In the genomic region with DNA sequence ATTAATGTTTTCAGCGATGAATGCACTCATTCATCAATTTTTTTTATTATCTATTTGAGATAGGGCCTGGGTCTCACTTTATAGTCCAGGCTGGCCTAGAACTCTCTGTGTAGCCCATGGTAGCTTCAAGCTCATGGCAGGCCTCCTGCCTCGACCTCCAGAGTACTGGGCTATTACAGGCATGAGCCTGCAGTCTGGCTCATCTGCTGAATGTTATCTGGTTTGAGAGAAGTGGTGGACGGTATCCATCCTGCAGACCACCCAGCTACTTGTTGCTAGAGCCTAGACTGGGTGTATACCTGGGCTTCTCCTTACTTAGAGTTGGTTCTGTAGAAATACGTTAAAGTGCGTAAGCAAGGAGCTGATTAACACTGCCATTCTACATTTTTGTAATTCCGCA, we compare ENCODE assay signal across 23 mouse cellular contexts. TPM values are rescaled to one million over a fixed set of nuclear protein-coding genes. Genes with fewer than 3 reads are reported as not detected.
A peak's percentile ranks its signal among the peaks of the same experiment; 100 is the strongest.
DNase-seq lines count a peak whose midpoint lies in the region; ATAC-seq lines count a peak whose summit lies in the region.
"Had no signal": no experiment of that assay in that cellular context is flagged by ENCODE, and none has a peak within 500 bp of the region (broad histone marks: within the 10 kb centered on the region; RNA-seq: fewer than 3 reads in every experiment).

No protein-coding gene starts in this region.

- no peak overlapping the region for H3K27ac ChIP-seq in midbrain, embryonic 10.5 days (replicated peaks)
- H3K27ac ChIP-seq in midbrain, embryonic 13.5 days: no peak overlapping the region
- peak overlapping the region; percentile 33; the same call in 1 of the 2 replicates for H3K27ac ChIP-seq in stomach, embryonic 14.5 days (ENCODE audit: low read length)
- H3K27ac ChIP-seq: embryonic facial prominence, embryonic 12.5 days; embryonic facial prominence, embryonic 15.5 days; gastrocnemius, adult 2 months; hindbrain, embryonic 10.5 days; hindbrain, embryonic 13.5 days had no signal

- H3K9me3 ChIP-seq in midbrain, embryonic 10.5 days (replicated peaks): no peaks in the 10 kb centered on the region
- H3K9me3 ChIP-seq in midbrain, embryonic 13.5 days: no peaks in the 10 kb centered on the region
- no peaks in the 10 kb centered on the region for H3K9me3 ChIP-seq in stomach, embryonic 14.5 days (ENCODE audit: control insufficient read depth, low read depth, low read length)
- H3K9me3 ChIP-seq: embryonic facial prominence, embryonic 12.5 days; embryonic facial prominence, embryonic 15.5 days; hindbrain, embryonic 10.5 days; hindbrain, embryonic 13.5 days had no signal

- intact Hi-C loops in heart, postnatal 36 days (cut with DNase I): no loop called here

- no peak for ATAC-seq in midbrain, embryonic 13.5 days
- no peak for ATAC-seq in stomach, embryonic 14.5 days (ENCODE audit: insufficient number of reproducible peaks, insufficient read depth, low FRiP score, low read depth)
- ATAC-seq in cerebellum, adult (ENCODE audit: insufficient number of reproducible peaks, low FRiP score, low TSS enrichment): no peak
- ATAC-seq: activated CD4-positive, CD25-positive, alpha-beta regulatory T cell, adult 4 months; forebrain, embryonic 14.5 days; forebrain, postnatal 0 days; hindbrain, embryonic 16.5 days had no signal

- peaks cover 70% of the 10 kb centered on the region for H3K36me3 ChIP-seq in midbrain, embryonic 10.5 days
- peaks cover 84% of the 10 kb centered on the region for H3K36me3 ChIP-seq in midbrain, embryonic 13.5 days
- peaks cover 9% of the 10 kb centered on the region; the same call in 1 of the 2 replicates for H3K36me3 ChIP-seq in stomach, embryonic 14.5 days (ENCODE audit: control insufficient read depth, insufficient read depth, low read length)

- no peak overlapping the region for H3K9ac ChIP-seq in midbrain, embryonic 13.5 days (replicated peaks)
- no peak overlapping the region for H3K9ac ChIP-seq in stomach, embryonic 14.5 days (replicated peaks; ENCODE audit: low read depth, low read length)
- H3K9ac ChIP-seq: embryonic facial prominence, embryonic 12.5 days; embryonic facial prominence, embryonic 15.5 days; forebrain, postnatal 0 days; hindbrain, embryonic 13.5 days had no signal

- H3K4me3 ChIP-seq in midbrain, embryonic 10.5 days: no peak overlapping the region
- H3K4me3 ChIP-seq in midbrain, embryonic 13.5 days (replicated peaks): no peak overlapping the region
- no peak overlapping the region for H3K4me3 ChIP-seq in stomach, embryonic 14.5 days (ENCODE audit: low read depth, low read length)
- H3K4me3 ChIP-seq: embryonic facial prominence, embryonic 12.5 days; embryonic facial prominence, embryonic 15.5 days; gastrocnemius, adult 2 months; hindbrain, embryonic 10.5 days; hindbrain, embryonic 13.5 days had no signal

- H3K4me1 ChIP-seq in midbrain, embryonic 10.5 days: no peaks in the 10 kb centered on the region
- no peaks in the 10 kb centered on the region for H3K4me1 ChIP-seq in midbrain, embryonic 13.5 days (replicated peaks)
- no peaks in the 10 kb centered on the region for H3K4me1 ChIP-seq in stomach, embryonic 14.5 days (ENCODE audit: control insufficient read depth, insufficient read depth, low read length)
- H3K4me1 ChIP-seq: embryonic facial prominence, embryonic 12.5 days; embryonic facial prominence, embryonic 15.5 days; hindbrain, embryonic 10.5 days; hindbrain, embryonic 13.5 days had no signal

- H3K4me2 ChIP-seq in midbrain, embryonic 13.5 days (replicated peaks): no peak overlapping the region
- no peak overlapping the region for H3K4me2 ChIP-seq in stomach, embryonic 14.5 days (replicated peaks; ENCODE audit: low read depth, low read length)
- H3K4me2 ChIP-seq: embryonic facial prominence, embryonic 12.5 days; embryonic facial prominence, embryonic 15.5 days; heart, embryonic 11.5 days; hindbrain, embryonic 13.5 days had no signal

- H3K27me3 ChIP-seq in midbrain, embryonic 10.5 days (ENCODE audit: low read depth, poor library complexity, severe bottlenecking): no peaks in the 10 kb centered on the region
- no peaks in the 10 kb centered on the region for H3K27me3 ChIP-seq in midbrain, embryonic 13.5 days
- H3K27me3 ChIP-seq in stomach, embryonic 14.5 days (ENCODE audit: control insufficient read depth, insufficient read depth, low read length): no peaks in the 10 kb centered on the region
- H3K27me3 ChIP-seq: embryonic facial prominence, embryonic 12.5 days; embryonic facial prominence, embryonic 15.5 days; hindbrain, embryonic 13.5 days had no signal

- 97% methylated on average over 6 of the region's 6 CpGs for WGBS in midbrain, embryonic 10.5 days
- 93% methylated on average over 6 of the region's 6 CpGs for whole genome bisulfite sequencing in midbrain, embryonic 13.5 days
- WGBS in stomach, embryonic 14.5 days: 94% methylated on average over 6 of the region's 6 CpGs

- DNase-seq in heart, adult 11 months: peak; percentile 56
- no peak for DNase-seq in heart, postnatal 36 days
- DNase-seq in midbrain, embryonic 10.5 days (ENCODE audit: low spot score): peak; percentile 7
- DNase-seq: adrenal gland, adult 8-10 months; adrenal gland, postnatal 25 days; cerebellum, adult 18-20 months; cerebellum, adult 9-10 months; cerebellum, postnatal 25 days; forebrain, postnatal 0 days; gastrocnemius, adult 2 months; gastrocnemius, postnatal 14 days; heart, adult 18-20 months had no signal

RNA-seq across cellular contexts. Expression of a gene that starts 22.5 kb away (rescaled TPM):
- total RNA-seq in heart, postnatal 36 days (2021): 1 to 10 TPM; 3.6 to 4.2 TPM
- polyA plus RNA-seq in midbrain, embryonic 10.5 days (2016; fragmentation: Nextera tagmentation; extraction: Ambion mirVana): 30.8 and 33.7 TPM in 2 replicates
- polyA plus RNA-seq in midbrain, embryonic 13.5 days (2015; fragmentation: Nextera tagmentation; extraction: Ambion mirVana): 30.0 and 32.3 TPM in 2 replicates
- 24.2 and 29.9 TPM in 2 replicates for polyA plus RNA-seq in stomach, embryonic 14.5 days (2014; fragmentation: Nextera tagmentation; extraction: Ambion mirVana)

RNA-seq across cellular contexts. Expression of a gene that starts 23.7 kb away (rescaled TPM):
- total RNA-seq in heart, postnatal 36 days (2021): 10 to 100 TPM; 10.1 to 10.3 TPM
- polyA plus RNA-seq in midbrain, embryonic 10.5 days (2016; fragmentation: Nextera tagmentation; extraction: Ambion mirVana): 15.4 and 20.1 TPM in 2 replicates
- 20.6 and 22.3 TPM in 2 replicates for polyA plus RNA-seq in midbrain, embryonic 13.5 days (2015; fragmentation: Nextera tagmentation; extraction: Ambion mirVana)
- 15.4 and 16.1 TPM in 2 replicates for polyA plus RNA-seq in stomach, embryonic 14.5 days (2014; fragmentation: Nextera tagmentation; extraction: Ambion mirVana)

RNA-seq across cellular contexts. Expression of a gene that starts 39.0 kb away (rescaled TPM):
- 10 to 100 TPM; 32.4 to 38.7 TPM for total RNA-seq in heart, postnatal 36 days (2021)
- 346 and 382 TPM in 2 replicates for polyA plus RNA-seq in midbrain, embryonic 10.5 days (2016; fragmentation: Nextera tagmentation; extraction: Ambion mirVana)
- 186 and 197 TPM in 2 replicates for polyA plus RNA-seq in midbrain, embryonic 13.5 days (2015; fragmentation: Nextera tagmentation; extraction: Ambion mirVana)
- polyA plus RNA-seq in stomach, embryonic 14.5 days (2014; fragmentation: Nextera tagmentation; extraction: Ambion mirVana): 271 and 280 TPM in 2 replicates

RNA-seq across cellular contexts. Expression of a gene that starts 52.4 kb away (rescaled TPM):
- 1 to 10 TPM; 5.6 to 7.8 TPM for total RNA-seq in heart, postnatal 36 days (2021)
- polyA plus RNA-seq in midbrain, embryonic 10.5 days (2016; fragmentation: Nextera tagmentation; extraction: Ambion mirVana): 4.1 and 4.8 TPM in 2 replicates
- polyA plus RNA-seq in midbrain, embryonic 13.5 days (2015; fragmentation: Nextera tagmentation; extraction: Ambion mirVana): 10.1 and 12.2 TPM in 2 replicates
- 3.1 and 3.6 TPM in 2 replicates for polyA plus RNA-seq in stomach, embryonic 14.5 days (2014; fragmentation: Nextera tagmentation; extraction: Ambion mirVana)

RNA-seq across cellular contexts. Expression of a gene that starts 55.5 kb away (rescaled TPM):
- 10 to 100 TPM; 15.2 to 34.7 TPM for total RNA-seq in heart, postnatal 36 days (2021)
- polyA plus RNA-seq in midbrain, embryonic 10.5 days (2016; fragmentation: Nextera tagmentation; extraction: Ambion mirVana): 0.59 and 0.75 TPM in 2 replicates
- polyA plus RNA-seq in midbrain, embryonic 13.5 days (2015; fragmentation: Nextera tagmentation; extraction: Ambion mirVana): 0.48 and 0.59 TPM in 2 replicates
- polyA plus RNA-seq in stomach, embryonic 14.5 days (2014; fragmentation: Nextera tagmentation; extraction: Ambion mirVana): 1.5 and 2.0 TPM in 2 replicates

Comparison
In these comparisons a context has a peak if more than half of its experiments do, and no peak if none do; other contexts are left out.
1. DNase-seq: peak in heart, adult 11 months (single experiment) and midbrain, embryonic 10.5 days (single experiment); none in heart, postnatal 36 days (0 of 2).